Mouse (Mus musculus): ENCODE results near the gene Ppp2r3a. TPM values are rescaled to one million over a fixed set of nuclear protein-coding genes. Genes with fewer than 3 reads are reported as not detected.

The Ppp2r3a gene
- total RNA-seq, 1 experiment from 2014 or later = 3.6 TPM

Other genes starting within 250 kb of the Ppp2r3a start
- 6.3 and 7.3 TPM in 2 replicates for gene Pccb, start 216.9 kb downstream of the Ppp2r3a start, total RNA-seq (2017)
- gene Msl2, start 177.7 kb downstream of the Ppp2r3a start, total RNA-seq (2017) = 83.0 and 91.0 TPM in 2 replicates